Mouse (Mus musculus): ENCODE results near the gene Vps11. TPM values are rescaled to one million over a fixed set of nuclear protein-coding genes. Genes with fewer than 3 reads are reported as not detected.
"Not testable (repeated sequence)": the region's sequence is repeated elsewhere in the genome, so short reads cannot be mapped to it uniquely, and the experiment has no call there.

The Vps11 gene
- 10 to 100 TPM; 15.4 to 16.2 TPM for total RNA-seq (2021)
- long read RNA-seq, experiment 1, transcript Vps11-201 (16 exons, 3,536 nt) = major isoform, 18 of 23 reads
- long read RNA-seq, experiment 1, partial matches to known transcripts = 3 of 23 reads
- long read RNA-seq, experiment 1, other reads (novel, unspliced or antisense) = 2 of 23 reads
- long read RNA-seq, experiment 2, transcript Vps11-201 (16 exons, 3,536 nt) = major isoform, 17 of 26 reads
- long read RNA-seq, experiment 2, partial matches to known transcripts = 7 of 26 reads
- long read RNA-seq, experiment 2, other reads (novel, unspliced or antisense) = 2 of 26 reads

- peak; percentile 92 for DNase-seq
- intact Hi-C loops (cut with DNase I) = no loop called here
Measured at GRCm38 (mm10) chr9:44361190-44361917, at the start of gene Vps11. Gene Vps11, minus strand, starts transcription at chr9:44361670.

- intact Hi-C loops (cut with DNase I) = no loop called here
- no peak for DNase-seq
Measured at GRCm38 (mm10) chr9:44410647-44411336, 49.3 kb upstream of the Vps11 start.

- DNase-seq; intact Hi-C loops (cut with DNase I): not testable (repeated sequence)
Measured at GRCm38 (mm10) chr9:44408693-44409092, 47.2 kb upstream of the Vps11 start.

- no peak for DNase-seq
- intact Hi-C loops (cut with DNase I) = no loop called here
Measured at GRCm38 (mm10) chr9:44407752-44408097, 46.3 kb upstream of the Vps11 start.

- peak; percentile 88 for DNase-seq
- intact Hi-C loops (cut with DNase I) = no loop called here
Measured at GRCm38 (mm10) chr9:44406906-44407751, 45.7 kb upstream of the Vps11 start, which contains the start of the genes Rps25 and Trappc4. Gene Rps25, plus strand, starts transcription at chr9:44407139. Gene Trappc4, minus strand, starts transcription at chr9:44407600.

- intact Hi-C loops (cut with DNase I) = no loop called here
- no peak for DNase-seq
Measured at GRCm38 (mm10) chr9:44405011-44405410, 43.5 kb upstream of the Vps11 start.

- intact Hi-C loops (cut with DNase I) = no loop called here
- DNase-seq = peak in 1 of 2 experiments; percentile 7
Measured at GRCm38 (mm10) chr9:44401081-44401480, 39.6 kb upstream of the Vps11 start.

- intact Hi-C loops (cut with DNase I) = no loop called here
- DNase-seq = no peak
Measured at GRCm38 (mm10) chr9:44399795-44400114, 38.3 kb upstream of the Vps11 start.

- DNase-seq = peak in 1 of 2 experiments; percentile 21
- intact Hi-C loops (cut with DNase I) = no loop called here
Measured at GRCm38 (mm10) chr9:44399114-44399794, 37.8 kb upstream of the Vps11 start.

- no peak for DNase-seq
- intact Hi-C loops (cut with DNase I) = no loop called here
Measured at GRCm38 (mm10) chr9:44398551-44398950, 37.1 kb upstream of the Vps11 start.

GRCm38 (mm10) chr9:44398087-44398486, 36.6 kb upstream of the Vps11 start:
- intact Hi-C loops (cut with DNase I) = no loop called here
- DNase-seq = peak in 1 of 2 experiments; percentile 17

- DNase-seq = peak; percentile 88 to 91
- intact Hi-C loops (cut with DNase I) = no loop called here
Measured at GRCm38 (mm10) chr9:44396684-44397411, 35.4 kb upstream of the Vps11 start, which contains the start of gene Slc37a4. Gene Slc37a4, plus strand, starts transcription at chr9:44396852.

- intact Hi-C loops (cut with DNase I) = no loop called here
- peak; percentile 57 to 73 for DNase-seq
Measured at GRCm38 (mm10) chr9:44391466-44391865, 30.0 kb upstream of the Vps11 start.

- DNase-seq = no peak
- intact Hi-C loops (cut with DNase I) = loop anchor here (5.0 kb wide), 3 partner anchors 52 to 262 kb away; partner anchors contain the start of gene Pdzd3
Measured at GRCm38 (mm10) chr9:44389273-44389672, 27.8 kb upstream of the Vps11 start.

GRCm38 (mm10) chr9:44387221-44387620, 25.8 kb upstream of the Vps11 start:
- DNase-seq = no peak
- intact Hi-C loops (cut with DNase I) = loop anchor here (5.0 kb wide), 3 partner anchors 50 to 260 kb away; partner anchors contain the start of gene Pdzd3

- no peak for DNase-seq
- intact Hi-C loops (cut with DNase I) = no loop called here
Measured at GRCm38 (mm10) chr9:44384596-44384995, 23.1 kb upstream of the Vps11 start.

- intact Hi-C loops (cut with DNase I) = no loop called here
- no peak for DNase-seq
Measured at GRCm38 (mm10) chr9:44379862-44380261, 18.4 kb upstream of the Vps11 start.

- intact Hi-C loops (cut with DNase I) = no loop called here
- DNase-seq = peak; percentile 99
Measured at GRCm38 (mm10) chr9:44379054-44379834, 17.8 kb upstream of the Vps11 start, which contains the start of gene Hyou1. Gene Hyou1, plus strand, starts transcription at chr9:44379490.
